Mouse (Mus musculus): ENCODE results near the gene Rbfox3.
A peak's percentile ranks its signal among the peaks of the same experiment; 100 is the strongest.

Rbfox3 gene

DNA sequence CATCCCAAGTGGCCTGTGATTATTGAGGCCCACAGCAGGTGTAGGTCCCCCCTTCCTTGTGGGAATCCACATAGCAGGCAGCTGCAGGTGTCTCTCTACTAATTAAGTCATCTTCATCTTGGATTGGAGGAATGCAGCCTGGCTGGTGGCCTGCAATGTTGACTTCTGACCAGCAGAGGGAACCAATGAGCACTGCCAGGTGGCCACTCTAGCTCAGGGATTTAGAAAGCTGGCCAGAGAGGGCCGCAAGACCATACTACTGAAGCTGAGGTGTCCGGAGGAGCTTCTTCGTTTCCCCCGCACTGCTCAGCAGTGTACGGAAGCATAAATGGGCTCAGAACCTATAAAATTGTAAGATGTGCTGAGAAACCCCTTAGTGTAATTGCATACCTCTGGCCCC, 403.5 kb downstream of the Rbfox3 start:
- DNase-seq (ENCODE audit: low spot score in 2 of 2): peak; percentile 33 to 78

DNA sequence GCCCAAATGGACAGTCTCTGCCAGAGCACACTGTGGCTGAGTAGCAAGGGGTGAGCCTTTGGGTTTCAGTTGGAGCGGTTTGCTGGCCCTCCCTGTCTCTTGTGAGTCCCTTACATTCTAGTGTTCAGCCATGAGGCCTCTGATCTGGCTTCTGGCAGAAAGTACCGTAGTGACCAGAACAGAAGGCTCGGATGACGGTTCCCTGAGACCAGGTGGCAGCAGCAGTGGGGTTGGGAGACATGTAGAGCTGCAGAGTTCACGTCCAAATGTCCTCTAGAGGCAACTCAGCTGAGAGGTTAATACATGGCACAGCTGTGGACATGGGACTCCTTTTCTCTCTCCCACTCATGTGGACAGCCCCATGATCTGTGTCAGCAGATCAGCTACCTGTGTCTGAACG, 404.3 kb downstream of the Rbfox3 start:
- no peak for DNase-seq (ENCODE audit: low spot score in 2 of 2)

DNA sequence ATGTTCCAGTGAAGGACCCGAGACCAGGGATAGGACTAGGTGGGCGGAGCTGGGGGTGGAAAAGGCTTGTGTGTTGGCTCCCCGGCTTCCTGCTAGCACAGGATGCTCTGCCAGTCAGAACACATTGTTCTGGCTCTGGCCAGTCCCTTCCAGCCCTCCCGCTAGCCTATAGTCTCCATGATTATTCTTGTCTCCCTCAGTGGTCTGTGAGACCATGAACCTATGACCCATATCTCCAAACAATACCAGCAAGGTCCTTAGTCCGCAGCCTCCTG, 407.3 kb downstream of the Rbfox3 start:
- no peak for DNase-seq (ENCODE audit: low spot score in 2 of 2)

DNA sequence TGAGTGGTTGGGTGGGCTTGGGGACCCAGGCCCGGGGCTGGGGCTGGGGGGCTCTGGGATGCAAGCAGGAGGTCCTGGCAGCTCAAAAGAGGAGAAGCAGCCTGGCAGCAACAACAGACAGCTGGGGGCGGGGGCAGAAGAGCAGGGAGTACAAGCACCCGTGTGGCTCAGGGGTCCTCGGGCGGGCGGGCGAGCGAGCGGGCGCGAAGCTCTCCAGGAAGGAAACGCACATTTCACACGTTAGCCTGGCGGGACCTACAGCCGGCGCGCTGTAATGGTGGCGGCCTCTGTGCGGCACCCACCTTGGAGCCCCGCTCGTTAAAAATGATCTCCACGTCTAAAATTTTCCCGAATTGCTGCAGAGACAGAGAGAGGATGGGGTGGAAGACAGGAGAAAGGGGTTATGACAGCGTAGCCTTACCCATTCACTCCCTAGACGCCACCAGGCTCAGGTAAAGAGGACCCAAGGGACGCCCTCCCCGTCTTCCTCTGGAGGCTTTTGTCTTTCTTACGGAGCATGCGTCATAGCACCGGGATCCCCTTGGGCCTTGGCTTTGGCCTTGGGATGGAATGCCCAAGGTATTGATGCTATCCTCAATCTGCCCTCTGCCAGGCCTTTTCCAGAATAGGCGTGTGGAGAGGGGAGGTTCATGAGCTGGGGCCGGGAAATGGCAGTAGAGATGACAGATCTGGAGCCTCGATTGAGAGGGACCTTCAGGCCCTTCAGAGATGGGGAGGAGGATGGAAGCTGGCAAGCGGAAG, 407.8 kb downstream of the Rbfox3 start:
- peak in 1 of 2 experiments; percentile 18 for DNase-seq (ENCODE audit: low spot score in 2 of 2)

DNA sequence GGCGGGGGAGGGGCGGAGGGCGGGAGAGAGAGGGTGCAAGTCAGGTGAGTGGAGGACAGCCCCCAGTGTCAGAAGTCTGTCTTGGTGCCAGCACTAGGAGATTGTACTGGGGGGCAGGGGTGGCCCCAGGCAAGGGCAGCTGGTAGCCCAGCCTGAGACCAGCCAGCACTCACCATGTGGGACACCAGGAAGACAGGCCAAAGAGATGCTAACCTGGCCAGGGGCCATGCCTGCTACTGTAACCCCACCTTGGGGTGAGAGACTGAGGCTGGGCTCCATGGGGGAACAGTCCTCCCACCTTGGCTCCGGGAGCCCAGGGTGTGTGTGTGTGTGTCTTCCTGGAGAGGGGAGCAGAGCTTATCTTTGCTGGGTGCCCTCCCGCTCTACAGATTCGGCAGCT, 408.4 kb downstream of the Rbfox3 start:
- no peak for DNase-seq (ENCODE audit: low spot score in 2 of 2)

DNA sequence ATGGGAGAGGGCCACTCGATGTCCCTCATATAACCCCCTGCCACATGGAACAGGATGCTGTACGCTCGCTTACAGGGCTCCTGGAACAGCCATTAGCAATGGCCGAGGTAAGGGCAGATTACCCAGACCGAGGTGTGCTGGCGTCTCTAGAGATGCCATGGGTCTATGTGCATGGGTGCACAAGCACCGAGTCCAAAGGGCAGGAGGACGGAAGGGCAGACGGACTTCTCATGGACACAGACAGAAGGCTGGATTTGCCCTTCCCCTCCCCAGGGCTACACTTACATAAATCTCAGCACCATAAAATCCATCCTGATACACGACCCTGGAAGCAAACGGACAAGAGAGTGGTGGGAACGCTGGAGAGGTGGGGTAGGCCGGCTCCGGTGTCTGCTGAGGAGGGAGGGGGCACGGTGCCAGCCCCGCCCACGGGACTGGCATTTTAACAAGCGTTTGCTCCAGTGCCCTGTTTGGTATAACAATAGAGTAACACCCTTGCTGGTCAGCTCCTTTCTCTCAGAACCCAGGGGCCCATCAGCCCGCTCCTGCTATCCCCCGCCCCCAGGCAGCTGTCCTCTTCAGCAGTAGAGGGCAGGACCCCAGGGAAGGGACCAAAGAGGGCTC, 415.2 kb downstream of the Rbfox3 start:
- no peak for DNase-seq (ENCODE audit: low spot score in 2 of 2)

DNA sequence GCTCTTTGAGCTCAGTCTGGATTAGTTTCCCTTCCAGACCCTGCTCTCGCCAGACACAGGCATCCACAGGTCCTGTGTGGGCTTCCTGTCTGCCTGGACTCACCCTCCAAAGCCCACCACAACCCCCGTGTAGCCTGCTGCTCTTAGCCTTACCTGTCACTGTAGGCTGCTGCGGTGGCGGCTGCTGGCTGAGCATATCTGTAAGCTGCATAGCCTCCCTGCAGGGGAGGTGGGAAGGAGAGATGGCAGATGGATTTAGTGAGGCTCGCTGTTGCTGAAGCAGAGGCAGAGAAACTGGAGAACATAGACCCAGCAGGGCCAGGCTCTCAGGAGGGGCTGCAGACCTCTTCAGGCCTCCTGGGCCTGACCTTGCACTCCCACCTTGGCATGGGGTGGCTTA, 416.3 kb downstream of the Rbfox3 start:
- DNase-seq (ENCODE audit: low spot score in 2 of 2): no peak

DNA sequence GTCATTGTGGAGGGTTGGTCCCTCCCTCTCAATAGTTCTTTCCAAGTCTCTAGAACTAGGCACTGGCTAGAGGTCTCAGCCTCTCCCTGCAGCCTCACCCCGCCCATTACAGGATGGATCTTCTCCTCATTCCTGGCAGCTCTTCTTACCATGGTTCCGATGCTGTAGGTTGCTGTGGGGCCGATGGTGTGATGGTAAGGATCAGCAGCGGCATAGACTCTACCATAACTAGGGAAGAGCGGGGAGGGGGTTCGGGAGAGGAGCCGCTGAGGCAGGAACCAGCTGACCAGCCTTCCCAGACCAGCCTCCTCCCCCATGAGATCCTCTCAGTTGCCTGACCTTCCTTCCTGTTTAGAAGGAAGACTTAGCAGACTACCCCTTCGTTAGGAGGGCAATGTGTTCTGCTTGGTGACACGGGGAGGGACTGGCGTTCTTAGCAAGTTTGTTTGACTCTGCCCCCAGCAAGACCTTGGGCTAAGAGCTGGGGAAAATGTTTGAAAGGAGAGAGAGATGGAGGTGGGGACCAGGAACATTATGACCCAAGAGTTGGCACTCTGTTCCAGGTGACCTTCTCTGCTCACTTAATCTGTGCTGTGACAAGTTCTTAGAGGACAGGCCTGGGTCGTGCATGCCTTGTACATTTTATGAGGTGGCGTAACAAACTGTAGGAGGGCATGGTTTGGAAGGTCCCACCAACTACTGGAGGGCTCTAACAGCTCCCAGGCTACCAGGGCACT, 417.2 kb downstream of the Rbfox3 start:
- DNase-seq (ENCODE audit: low spot score in 2 of 2): no peak

DNA sequence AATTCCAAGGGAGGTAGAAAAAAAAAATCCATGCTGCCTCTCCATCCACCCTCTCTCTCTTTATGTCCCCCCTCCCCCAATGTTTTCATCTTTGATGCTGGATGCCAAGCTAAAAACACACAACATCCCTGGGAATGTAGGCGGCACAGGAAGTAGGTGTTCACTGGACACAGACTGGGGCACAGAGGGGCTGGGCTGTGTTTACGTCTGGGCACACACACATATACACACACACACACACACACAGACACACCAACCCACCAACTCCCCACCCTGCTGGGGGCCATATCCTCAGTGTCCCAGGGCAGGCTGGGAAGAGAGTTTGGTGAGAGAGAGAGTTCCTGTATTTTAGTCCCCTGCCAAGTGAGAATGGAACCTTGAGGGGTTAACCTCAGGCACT, 417.9 kb downstream of the Rbfox3 start:
- DNase-seq (ENCODE audit: low spot score in 2 of 2): no peak

DNA sequence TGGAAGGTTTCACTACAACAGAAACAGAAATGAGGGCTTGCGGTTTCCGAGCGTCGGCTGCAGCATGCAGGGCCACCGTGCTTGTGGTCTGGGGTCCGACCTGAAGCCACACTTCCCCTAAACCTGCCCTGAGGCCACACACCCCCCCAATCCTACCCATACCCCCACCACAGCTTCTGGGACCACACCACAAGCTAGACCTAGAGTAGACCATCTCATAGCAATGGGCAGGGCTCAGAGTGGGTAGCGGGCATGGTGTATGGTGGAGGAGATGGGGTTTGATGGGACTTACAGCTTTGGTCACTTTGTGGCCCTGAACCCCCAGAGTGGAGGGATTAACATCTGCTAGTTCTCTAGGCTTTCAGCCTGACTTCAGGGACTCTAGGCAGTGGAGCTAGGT, 420.2 kb downstream of the Rbfox3 start:
- DNase-seq (ENCODE audit: low spot score in 2 of 2): no peak

DNA sequence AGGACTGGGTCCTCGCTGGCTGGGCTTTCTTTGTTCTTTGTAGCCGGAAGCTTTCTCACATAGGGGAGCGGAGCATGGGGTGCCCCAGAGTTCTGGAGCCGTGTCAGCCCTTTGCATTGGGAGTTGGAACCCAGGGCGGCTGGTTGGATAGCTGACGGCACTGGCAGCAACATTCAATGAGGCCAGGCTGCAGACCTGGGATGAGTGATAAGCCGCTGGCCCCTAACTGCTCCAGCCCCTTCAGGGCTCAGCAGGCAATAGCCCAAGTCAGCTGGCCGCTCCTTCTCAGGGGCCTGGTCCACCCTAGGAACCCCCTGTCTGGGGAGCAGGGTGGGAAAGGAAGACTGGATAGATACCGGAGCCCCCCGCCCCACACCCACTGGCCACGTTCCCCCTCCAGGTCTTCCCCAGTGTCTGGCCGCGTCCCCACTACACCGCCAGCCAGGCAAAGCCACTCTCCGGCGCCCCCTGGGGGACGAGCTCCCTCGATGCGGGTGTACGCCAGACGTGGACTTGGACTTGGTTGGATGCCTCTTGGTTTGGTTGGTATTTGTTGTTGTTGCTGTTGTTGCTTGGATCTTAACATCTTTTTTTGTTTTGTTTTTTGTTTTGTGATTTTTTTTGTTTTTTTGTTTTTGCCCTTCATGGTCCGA, 420.7 kb downstream of the Rbfox3 start:
- peak; percentile 72 to 95 for DNase-seq (ENCODE audit: low spot score in 2 of 2)

DNA sequence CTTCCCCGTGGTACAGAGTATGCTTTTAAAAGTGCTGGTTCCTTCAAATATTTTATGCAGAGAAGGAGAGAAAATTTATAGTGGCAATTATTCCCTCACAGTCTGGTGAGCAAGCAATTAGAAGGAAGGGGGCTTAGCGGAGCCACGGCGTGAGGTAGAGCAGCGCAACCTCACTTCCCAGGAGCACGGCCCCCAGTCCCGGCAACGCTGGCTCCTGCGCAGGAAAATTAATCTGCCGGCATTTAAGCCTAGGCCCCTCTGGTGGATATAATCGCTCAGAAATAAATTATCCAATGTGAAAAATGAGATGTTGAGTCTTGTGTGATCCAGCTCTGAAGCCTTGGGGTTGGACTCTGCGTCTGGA, 422.5 kb downstream of the Rbfox3 start:
- no peak for DNase-seq (ENCODE audit: low spot score in 2 of 2)

DNA sequence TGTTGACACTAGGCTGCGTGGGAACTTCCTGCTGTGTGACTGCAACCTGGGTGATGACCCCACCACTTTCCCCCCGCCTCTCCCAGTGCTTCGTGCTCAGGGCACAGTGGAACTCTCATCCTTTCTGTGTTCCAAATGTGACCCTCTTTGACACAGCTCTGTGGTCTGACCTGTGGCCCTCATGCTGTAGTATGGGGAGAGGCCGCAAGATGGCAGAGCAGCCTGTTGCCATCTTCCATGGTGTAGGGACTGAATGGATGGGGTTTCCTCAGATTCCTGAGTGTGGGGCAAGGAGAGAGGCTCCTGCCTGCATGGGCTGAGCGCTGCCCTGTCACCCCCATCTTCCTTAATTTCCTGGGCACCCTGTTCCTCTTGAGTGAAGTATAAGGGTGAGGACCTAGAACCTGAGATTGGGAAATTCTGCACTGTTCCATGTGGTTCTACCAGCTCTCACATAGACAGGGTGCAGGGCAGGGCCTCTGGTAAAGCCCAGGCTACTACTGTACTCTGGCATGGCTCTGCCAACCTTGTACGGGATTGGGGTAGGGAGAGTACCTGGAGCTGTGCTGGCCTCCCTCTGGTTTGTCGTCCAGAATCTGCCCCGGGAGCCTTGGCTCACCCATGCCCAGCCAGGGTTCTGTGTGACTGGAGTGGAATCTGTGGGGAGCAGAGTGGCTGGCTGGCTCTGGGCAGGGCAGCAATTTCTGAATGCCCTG, 423.0 kb downstream of the Rbfox3 start:
- no peak for DNase-seq (ENCODE audit: low spot score in 2 of 2)

DNA sequence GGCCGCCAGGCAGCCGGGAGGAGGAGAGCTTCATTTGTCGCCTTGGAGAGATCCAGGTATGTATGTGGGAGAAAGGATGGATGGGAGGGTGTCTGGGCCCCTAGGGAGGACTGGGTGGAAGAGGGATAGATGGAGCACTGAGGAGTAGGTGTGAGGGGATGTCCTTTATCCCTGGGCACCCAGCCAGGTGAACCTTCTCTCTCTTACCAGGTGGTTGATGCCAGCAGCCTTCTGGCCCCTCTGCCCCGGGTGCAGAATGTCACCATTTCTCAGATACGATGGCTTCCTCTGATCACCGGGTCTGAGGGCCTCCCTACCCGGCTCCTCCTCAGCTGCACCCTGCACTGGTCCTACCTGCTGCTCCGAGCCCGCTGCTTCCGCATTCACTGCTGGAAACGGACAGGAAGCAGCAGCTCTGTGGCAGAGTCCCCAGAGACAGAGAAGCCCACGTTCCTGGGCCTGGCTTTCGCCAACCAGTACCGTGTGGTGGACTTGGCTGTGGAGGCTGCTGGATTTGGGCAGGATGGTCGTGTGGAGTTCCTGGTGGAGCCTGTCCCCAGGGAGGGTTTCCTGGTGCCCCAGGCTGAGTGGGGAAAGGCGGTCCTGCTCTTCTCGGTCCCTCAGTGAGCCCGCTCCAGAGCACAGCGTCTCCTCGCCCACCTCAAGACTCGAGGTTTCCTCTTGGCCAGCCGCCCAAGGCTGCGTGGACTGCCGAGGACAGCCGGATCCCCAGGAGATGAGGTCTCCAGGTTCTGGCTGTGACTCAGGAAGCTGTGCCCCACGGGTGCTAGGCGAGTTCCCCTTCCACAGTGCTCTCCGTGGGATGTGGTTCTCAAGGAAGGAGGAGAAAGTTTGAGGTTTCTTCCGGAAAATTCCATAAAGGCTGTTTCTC, 424.3 kb downstream of the Rbfox3 start:
- DNase-seq (ENCODE audit: low spot score in 2 of 2): no peak

DNA sequence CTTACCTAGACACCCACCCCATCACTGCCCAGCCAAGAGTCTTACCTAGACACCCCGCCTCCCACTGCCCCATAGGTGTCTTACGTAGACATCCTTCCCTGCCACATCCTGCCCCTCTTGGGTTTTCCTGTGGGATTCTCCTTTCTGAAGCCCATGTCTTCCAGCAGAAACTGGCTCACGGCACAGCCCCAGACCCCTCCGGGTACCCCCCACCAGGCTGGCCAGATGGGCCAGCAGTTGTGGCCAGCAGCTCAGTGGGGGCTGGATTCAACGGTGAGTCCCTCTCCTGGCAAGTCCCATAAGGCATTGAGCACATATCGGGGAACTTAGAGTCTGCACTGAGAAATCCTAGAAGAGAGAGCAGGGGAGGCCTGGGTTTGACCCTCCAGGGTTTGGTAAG, 425.1 kb downstream of the Rbfox3 start:
- DNase-seq (ENCODE audit: low spot score in 2 of 2): no peak

DNA sequence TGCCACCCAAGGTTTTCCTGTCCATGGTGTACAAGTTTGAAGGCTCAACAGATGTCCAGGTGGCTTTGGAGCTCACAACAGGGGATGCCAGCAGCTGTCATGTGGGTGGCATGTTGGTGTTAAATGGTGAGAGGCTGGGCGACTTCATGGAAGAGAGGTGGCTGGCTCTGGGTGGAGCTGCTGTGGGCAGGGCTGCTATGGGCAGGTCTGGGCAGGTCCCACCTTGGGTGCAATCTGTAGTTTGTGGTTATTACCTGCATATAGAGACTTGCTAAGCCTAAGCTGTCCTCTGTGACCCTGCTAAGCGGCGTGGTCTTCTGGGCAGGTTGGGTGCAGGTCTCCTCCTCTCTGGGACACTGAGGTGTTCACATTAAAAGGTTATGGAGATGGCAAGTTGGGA, 425.6 kb downstream of the Rbfox3 start:
- no peak for DNase-seq (ENCODE audit: low spot score in 2 of 2)

DNA sequence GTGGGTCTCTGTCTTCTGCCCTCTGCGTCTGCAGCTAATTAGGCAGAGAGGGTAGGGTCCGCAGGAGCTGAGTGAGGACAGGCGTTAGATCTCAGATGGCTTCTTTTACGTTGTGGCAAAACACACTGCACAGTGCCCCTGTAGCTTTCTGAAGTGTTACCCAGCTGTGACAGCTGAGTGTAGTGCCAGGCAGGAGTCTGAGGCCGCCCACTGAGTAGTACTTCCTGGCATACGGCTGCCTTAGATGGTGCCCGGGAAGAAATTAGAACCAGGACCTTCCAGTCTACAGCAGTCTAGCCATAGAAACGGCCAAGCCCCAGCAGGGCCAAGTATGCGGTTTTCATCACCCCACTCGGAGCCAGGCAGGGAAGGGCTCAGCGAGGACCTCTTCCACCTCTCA, 426.1 kb downstream of the Rbfox3 start:
- DNase-seq (ENCODE audit: low spot score in 2 of 2): no peak

DNA sequence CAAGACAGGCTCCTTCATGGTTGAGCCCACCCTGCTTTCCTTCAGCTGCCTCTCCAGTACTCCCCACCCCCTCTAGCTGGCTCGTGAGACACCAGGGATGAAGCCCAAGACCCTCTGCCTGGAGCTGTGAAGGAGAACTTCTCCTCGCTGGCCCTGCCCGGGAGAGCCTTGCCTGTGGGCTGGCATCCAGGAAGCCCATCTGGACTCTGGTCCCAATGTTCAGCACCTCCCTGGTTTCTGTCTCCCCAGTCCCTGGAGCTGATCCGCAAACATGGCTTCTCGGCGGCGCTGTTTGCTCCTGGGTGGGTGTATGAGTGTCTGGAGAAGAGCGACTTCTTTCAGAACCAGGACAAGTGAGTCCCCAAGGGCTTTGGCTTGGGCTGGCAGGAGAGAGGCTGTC, 427.2 kb downstream of the Rbfox3 start:
- no peak for DNase-seq (ENCODE audit: low spot score in 2 of 2)

DNA sequence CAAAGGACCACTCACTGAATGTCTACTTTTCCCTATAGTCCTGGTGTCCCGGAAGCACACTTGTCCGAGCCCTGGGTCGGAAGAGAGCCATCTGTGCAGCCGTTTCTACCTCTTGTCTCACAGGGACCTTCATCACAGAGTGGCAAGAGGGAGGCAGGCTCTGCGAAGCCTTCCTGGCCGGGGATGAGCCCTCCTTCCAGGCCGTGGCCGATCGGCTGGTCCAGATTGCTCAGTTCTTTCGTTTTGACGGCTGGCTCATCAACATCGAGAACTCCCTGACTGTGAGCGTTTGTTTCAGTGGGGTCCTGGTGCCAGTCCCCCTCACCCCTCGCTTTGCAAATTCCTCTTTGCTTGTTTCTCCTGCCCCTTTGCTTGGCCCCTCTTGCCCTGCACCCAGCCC, 429.6 kb downstream of the Rbfox3 start:
- no peak for DNase-seq (ENCODE audit: low spot score in 2 of 2)

DNA sequence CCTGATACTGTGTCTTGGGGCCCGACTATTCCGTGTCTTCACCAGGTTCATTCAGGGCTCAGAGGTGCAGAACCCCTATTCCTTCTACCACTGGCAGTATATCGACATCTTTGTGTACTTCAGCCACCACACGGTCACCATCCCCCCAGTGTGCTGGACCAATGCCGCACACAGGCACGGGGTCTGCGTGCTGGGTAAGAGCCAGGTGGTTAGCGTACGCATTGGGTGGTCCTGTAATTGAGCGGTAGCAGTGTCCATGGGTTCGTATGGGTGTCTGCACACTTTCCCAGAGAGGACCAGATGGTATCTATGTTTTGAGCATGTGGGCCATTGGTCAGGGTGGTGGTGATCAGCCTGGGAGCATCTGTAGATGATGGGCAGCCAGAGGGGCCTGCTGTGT, 430.2 kb downstream of the Rbfox3 start:
- no peak for DNase-seq (ENCODE audit: low spot score in 2 of 2)

DNA sequence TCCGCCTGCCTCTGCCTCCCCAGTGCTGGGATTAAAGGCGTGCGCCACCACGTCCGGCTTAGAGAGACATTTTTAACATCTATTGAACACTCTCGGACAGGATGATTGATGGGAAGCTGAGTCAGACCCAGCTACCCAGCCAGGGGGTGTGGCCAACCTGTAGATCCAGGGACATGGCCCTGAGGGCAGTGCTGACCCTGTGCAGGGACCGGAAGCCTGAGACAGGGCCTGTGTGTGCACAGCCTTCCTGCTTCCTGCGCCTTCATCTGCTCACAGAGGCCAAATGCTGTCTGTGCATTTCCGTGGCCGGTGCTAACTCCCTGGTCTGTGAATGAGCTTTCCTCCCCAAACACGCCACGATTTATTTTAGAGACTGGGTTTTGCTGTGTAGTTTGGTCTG, 431.6 kb downstream of the Rbfox3 start:
- DNase-seq (ENCODE audit: low spot score in 2 of 2): no peak

Data from thymus, postnatal 10 days (tissue).